Mouse (Mus musculus): ENCODE data around the gene Vps37b. TPM values are rescaled to one million over a fixed set of nuclear protein-coding genes. Genes with fewer than 3 reads are reported as not detected.
"Not testable (repeated sequence)": the region's sequence is repeated elsewhere in the genome, so short reads cannot be mapped to it uniquely, and the experiment has no call there.

The Vps37b gene
- polyA plus RNA-seq, 1 experiment from 2014 or later, result 31.3 TPM

GRCm38 (mm10) chr5:124073682-124074081 lies 41.6 kb upstream of the Vps37b start:
- no peak overlapping the region for H3K9ac ChIP-seq (replicated peaks; ENCODE audit: low read length)
- ATAC-seq (replicated peaks; ENCODE audit: insufficient number of reproducible peaks, low FRiP score, low TSS enrichment, low read depth), result no peak
- H3K27me3 ChIP-seq (ENCODE audit: control insufficient read depth, insufficient read depth, low read length), result no peaks in the 10 kb centered on the region
- H3K36me3 ChIP-seq (replicated peaks; ENCODE audit: control insufficient read depth, insufficient read depth, low read depth, low read length), result no peaks in the 10 kb centered on the region
- no peak overlapping the region for H3K4me2 ChIP-seq (ENCODE audit: low read depth, low read length)
- DNase-seq (ENCODE audit: low spot score), result peak; percentile 61
- H3K4me3 ChIP-seq (ENCODE audit: low read depth, low read length), result no peak overlapping the region
- WGBS, result 40% methylated on average over 9 of the region's 9 CpGs
- H3K4me1 ChIP-seq (ENCODE audit: control insufficient read depth, insufficient read depth, low read length), result no peaks in the 10 kb centered on the region
- no peak overlapping the region for H3K27ac ChIP-seq (replicated peaks; ENCODE audit: low read depth, low read length)
- no peaks in the 10 kb centered on the region for H3K9me3 ChIP-seq (replicated peaks; ENCODE audit: control insufficient read depth, low read length)

GRCm38 (mm10) chr5:124069657-124070056 lies 37.6 kb upstream of the Vps37b start:
- no peak overlapping the region for H3K9ac ChIP-seq (replicated peaks; ENCODE audit: low read length)
- no peaks in the 10 kb centered on the region for H3K4me1 ChIP-seq (ENCODE audit: control insufficient read depth, insufficient read depth, low read length)
- no peak overlapping the region for H3K4me3 ChIP-seq (ENCODE audit: low read depth, low read length)
- no peak for DNase-seq (ENCODE audit: low spot score)
- no peak overlapping the region for H3K27ac ChIP-seq (replicated peaks; ENCODE audit: low read depth, low read length)
- WGBS, result 91% methylated on average over 3 of the region's 3 CpGs
- no peaks in the 10 kb centered on the region for H3K27me3 ChIP-seq (ENCODE audit: control insufficient read depth, insufficient read depth, low read length)
- no peak overlapping the region for H3K4me2 ChIP-seq (ENCODE audit: low read depth, low read length)
- no peaks in the 10 kb centered on the region for H3K36me3 ChIP-seq (replicated peaks; ENCODE audit: control insufficient read depth, insufficient read depth, low read depth, low read length)
- no peaks in the 10 kb centered on the region for H3K9me3 ChIP-seq (replicated peaks; ENCODE audit: control insufficient read depth, low read length)
- no peak for ATAC-seq (replicated peaks; ENCODE audit: insufficient number of reproducible peaks, low FRiP score, low TSS enrichment, low read depth)

GRCm38 (mm10) chr5:124062037-124062824 lies 30.2 kb upstream of the Vps37b start:
- no peak overlapping the region for H3K4me3 ChIP-seq (ENCODE audit: low read depth, low read length)
- ATAC-seq (replicated peaks; ENCODE audit: insufficient number of reproducible peaks, low FRiP score, low TSS enrichment, low read depth), result no peak
- no peaks in the 10 kb centered on the region for H3K4me1 ChIP-seq (ENCODE audit: control insufficient read depth, insufficient read depth, low read length)
- no peaks in the 10 kb centered on the region for H3K27me3 ChIP-seq (ENCODE audit: control insufficient read depth, insufficient read depth, low read length)
- no peaks in the 10 kb centered on the region for H3K9me3 ChIP-seq (replicated peaks; ENCODE audit: control insufficient read depth, low read length)
- no peak overlapping the region for H3K4me2 ChIP-seq (ENCODE audit: low read depth, low read length)
- H3K27ac ChIP-seq (replicated peaks; ENCODE audit: low read depth, low read length), result no peak overlapping the region
- 71% methylated on average over 12 of the region's 12 CpGs for WGBS
- H3K36me3 ChIP-seq (replicated peaks; ENCODE audit: control insufficient read depth, insufficient read depth, low read depth, low read length), result no peaks in the 10 kb centered on the region
- DNase-seq (ENCODE audit: low spot score), result no peak
- H3K9ac ChIP-seq (replicated peaks; ENCODE audit: low read length), result no peak overlapping the region

- Histone ChIP-seq H3K4me3 (ENCODE audit: low read depth, low read length) (no peak overlapping the region), H3K4me1 (ENCODE audit: control insufficient read depth, insufficient read depth, low read length) (no peaks in the 10 kb centered on the region), H3K36me3 (replicated peaks; ENCODE audit: control insufficient read depth, insufficient read depth, low read depth, low read length) (no peaks in the 10 kb centered on the region), H3K9ac (replicated peaks; ENCODE audit: low read length) (no peak overlapping the region), H3K27ac (replicated peaks; ENCODE audit: low read depth, low read length) (no peak overlapping the region), H3K4me2 (ENCODE audit: low read depth, low read length) (no peak overlapping the region), H3K27me3 (ENCODE audit: control insufficient read depth, insufficient read depth, low read length) (no peaks in the 10 kb centered on the region), H3K9me3 (replicated peaks; ENCODE audit: control insufficient read depth, low read length) (no peaks in the 10 kb centered on the region)
- 76% methylated on average over 5 of the region's 5 CpGs for WGBS
- DNase-seq (ENCODE audit: low spot score) (no peak), ATAC-seq (replicated peaks; ENCODE audit: insufficient number of reproducible peaks, low FRiP score, low TSS enrichment, low read depth) (no peak)
These were observed 27.6 kb upstream of the Vps37b start for GRCm38 (mm10) chr5:124059677-124060076.

GRCm38 (mm10) chr5:124058749-124059148 lies 26.7 kb upstream of the Vps37b start:
- WGBS, result 76% methylated on average over 7 of the region's 7 CpGs
- ATAC-seq (replicated peaks; ENCODE audit: insufficient number of reproducible peaks, low FRiP score, low TSS enrichment, low read depth) (no peak), DNase-seq (ENCODE audit: low spot score) (no peak)
- Histone ChIP-seq H3K4me1 (ENCODE audit: control insufficient read depth, insufficient read depth, low read length) (no peaks in the 10 kb centered on the region), H3K36me3 (replicated peaks; ENCODE audit: control insufficient read depth, insufficient read depth, low read depth, low read length) (no peaks in the 10 kb centered on the region), H3K27me3 (ENCODE audit: control insufficient read depth, insufficient read depth, low read length) (no peaks in the 10 kb centered on the region), H3K9ac (replicated peaks; ENCODE audit: low read length) (no peak overlapping the region), H3K4me2 (ENCODE audit: low read depth, low read length) (no peak overlapping the region), H3K27ac (replicated peaks; ENCODE audit: low read depth, low read length) (no peak overlapping the region), H3K9me3 (replicated peaks; ENCODE audit: control insufficient read depth, low read length) (no peaks in the 10 kb centered on the region), H3K4me3 (ENCODE audit: low read depth, low read length) (no peak overlapping the region)

- DNase-seq (ENCODE audit: low spot score) (no peak), ATAC-seq (replicated peaks; ENCODE audit: insufficient number of reproducible peaks, low FRiP score, low TSS enrichment, low read depth) (no peak)
- Histone ChIP-seq H3K9ac (replicated peaks; ENCODE audit: low read length) (no peak overlapping the region), H3K9me3 (replicated peaks; ENCODE audit: control insufficient read depth, low read length) (no peaks in the 10 kb centered on the region), H3K4me1 (ENCODE audit: control insufficient read depth, insufficient read depth, low read length) (no peaks in the 10 kb centered on the region), H3K4me2 (ENCODE audit: low read depth, low read length) (no peak overlapping the region), H3K4me3 (ENCODE audit: low read depth, low read length) (no peak overlapping the region), H3K27ac (replicated peaks; ENCODE audit: low read depth, low read length) (no peak overlapping the region), H3K27me3 (ENCODE audit: control insufficient read depth, insufficient read depth, low read length) (no peaks in the 10 kb centered on the region), H3K36me3 (replicated peaks; ENCODE audit: control insufficient read depth, insufficient read depth, low read depth, low read length) (no peaks in the 10 kb centered on the region)
- 26% methylated on average over 4 of the region's 4 CpGs for WGBS
These were observed 24.9 kb upstream of the Vps37b start for GRCm38 (mm10) chr5:124056956-124057355.

GRCm38 (mm10) chr5:124056219-124056618 lies 24.1 kb upstream of the Vps37b start:
- Histone ChIP-seq H3K36me3 (replicated peaks; ENCODE audit: control insufficient read depth, insufficient read depth, low read depth, low read length) (no peaks in the 10 kb centered on the region), H3K27me3 (ENCODE audit: control insufficient read depth, insufficient read depth, low read length) (no peaks in the 10 kb centered on the region), H3K4me1 (ENCODE audit: control insufficient read depth, insufficient read depth, low read length) (no peaks in the 10 kb centered on the region), H3K9ac (replicated peaks; ENCODE audit: low read length) (no peak overlapping the region), H3K9me3 (replicated peaks; ENCODE audit: control insufficient read depth, low read length) (no peaks in the 10 kb centered on the region), H3K4me3 (ENCODE audit: low read depth, low read length) (no peak overlapping the region), H3K27ac (replicated peaks; ENCODE audit: low read depth, low read length) (no peak overlapping the region), H3K4me2 (ENCODE audit: low read depth, low read length) (no peak overlapping the region)
- ATAC-seq (replicated peaks; ENCODE audit: insufficient number of reproducible peaks, low FRiP score, low TSS enrichment, low read depth), result no peak
- WGBS, result 93% methylated on average over 1 of the region's 1 CpGs
- DNase-seq (ENCODE audit: low spot score), result no peak

- not testable (repeated sequence) for H3K4me2 ChIP-seq (ENCODE audit: low read depth, low read length); H3K4me1 ChIP-seq (ENCODE audit: control insufficient read depth, insufficient read depth, low read length); H3K27me3 ChIP-seq (ENCODE audit: control insufficient read depth, insufficient read depth, low read length); H3K36me3 ChIP-seq (replicated peaks; ENCODE audit: control insufficient read depth, insufficient read depth, low read depth, low read length); H3K4me3 ChIP-seq (ENCODE audit: low read depth, low read length); H3K9ac ChIP-seq (replicated peaks; ENCODE audit: low read length); H3K27ac ChIP-seq (replicated peaks; ENCODE audit: low read depth, low read length); DNase-seq (ENCODE audit: low spot score); H3K9me3 ChIP-seq (replicated peaks; ENCODE audit: control insufficient read depth, low read length); ATAC-seq (replicated peaks; ENCODE audit: insufficient number of reproducible peaks, low FRiP score, low TSS enrichment, low read depth)
- WGBS, result 90% methylated on average over 7 of the region's 7 CpGs
These were observed 20.6 kb upstream of the Vps37b start for GRCm38 (mm10) chr5:124052641-124053040.
